Mouse (Mus musculus): ENCODE data around the gene Gm21883.
"Not testable (repeated sequence)": the region's sequence is repeated elsewhere in the genome, so short reads cannot be mapped to it uniquely, and the experiment has no call there.

Gene Gm21883

DNA sequence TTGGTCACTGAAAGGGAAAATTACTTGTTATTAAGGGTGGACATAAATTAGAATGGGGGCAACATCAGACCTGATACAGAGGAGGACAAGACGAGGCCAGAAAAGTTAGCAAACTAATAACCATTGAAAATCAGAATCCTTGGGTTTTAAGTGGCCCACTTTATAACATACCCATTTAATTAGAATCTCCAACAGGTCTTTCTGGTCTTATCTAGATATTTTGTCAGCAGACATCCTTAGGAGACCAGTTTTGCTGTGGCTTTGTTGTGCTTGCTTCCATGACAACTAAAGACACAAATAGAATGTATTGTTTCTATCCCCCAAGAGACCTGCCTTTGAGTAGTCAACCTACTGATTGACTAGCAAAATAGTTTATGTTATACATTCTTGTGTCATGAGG lies at the start of gene Gm21883:
Gm21883 (minus strand) TSS at position 101 of the 400 bp plus-strand sequence.
- not testable (repeated sequence) for DNase-seq (ENCODE audit: low spot score)

DNA sequence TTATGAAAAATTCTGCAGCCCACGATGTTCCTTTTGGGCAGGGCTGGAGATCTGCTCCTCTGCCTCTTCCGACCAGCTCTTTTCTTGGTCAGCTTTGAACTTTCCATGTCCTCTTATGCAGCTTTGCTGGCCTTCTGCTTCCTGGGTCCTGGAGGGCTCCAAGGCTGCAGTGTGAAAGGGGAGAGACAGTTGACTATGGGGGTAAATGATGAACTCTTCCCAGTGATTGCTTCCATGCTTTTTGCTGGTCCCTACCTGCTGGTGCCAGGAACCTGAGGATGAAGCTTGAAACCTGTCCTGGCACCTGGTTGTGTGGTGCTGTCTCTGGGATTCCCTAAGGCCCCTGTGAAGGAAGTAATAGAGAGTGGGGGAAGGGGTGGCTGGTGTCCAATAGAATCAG lies 44.7 kb upstream of the Gm21883 start, which contains the start of gene Spin2e:
Spin2e (minus strand) TSS at position 101 of the 400 bp plus-strand sequence.
- DNase-seq (ENCODE audit: low spot score) = not testable (repeated sequence)

Measured in urinary bladder, postnatal 25 days (tissue).